Mouse (Mus musculus) forebrain, embryonic 11.5 days (tissue): ENCODE results near the gene Olfr1339. TPM values are rescaled to one million over a fixed set of nuclear protein-coding genes. Genes with fewer than 3 reads are reported as not detected.

ENCODE experiments used
- ATAC-seq: fragments of 200-750 bp; cut with Nextera tagmentation; replicated peaks from 2 replicates; pipeline ENCODE4 v1.8.0; 2017; ENCODE audit warnings: moderate TSS enrichment; ENCODE audit not compliant: low FRiP score
- DNase-seq: peaks from one replicate; pipeline ENCODE4 v3.0.0-alpha.2; 2017; ENCODE audit warnings: low spot score
- H3K27ac ChIP-seq: fragments of 300-500 bp; sonication (generic); 2 replicates; pipeline ENCODE4 v1.5.1; 2014; ENCODE audit warnings: low read depth, low read length
- H3K27me3 ChIP-seq: fragments of 300-500 bp; sonication (generic); 2 replicates; pipeline ENCODE4 v1.6.1; 2014; ENCODE audit warnings: mild to moderate bottlenecking, low read length, mixed read lengths; ENCODE audit not compliant: control insufficient read depth, insufficient read depth
- H3K36me3 ChIP-seq: fragments of 300-500 bp; sonication (generic); 2 replicates; pipeline ENCODE4 v1.6.1; 2014; ENCODE audit warnings: mild to moderate bottlenecking, low read length, moderate library complexity, mixed read lengths; ENCODE audit not compliant: control insufficient read depth, insufficient read depth
- H3K4me1 ChIP-seq: fragments of 300-500 bp; sonication (generic); replicated peaks from 2 replicates; pipeline ENCODE4 v1.6.1; 2014; ENCODE audit warnings: low read length, mixed read lengths; ENCODE audit not compliant: control insufficient read depth, insufficient read depth
- H3K4me2 ChIP-seq: fragments of 300-500 bp; sonication (generic); 2 replicates; pipeline ENCODE4 v1.6.1; 2014; ENCODE audit warnings: low read depth, mild to moderate bottlenecking, low read length, moderate library complexity, mixed read lengths; ENCODE audit not compliant: severe bottlenecking
- H3K4me3 ChIP-seq: fragments of 300-500 bp; sonication (generic); 2 replicates; pipeline ENCODE4 v1.5.1; 2014; ENCODE audit warnings: low read depth, low read length
- H3K9ac ChIP-seq: fragments of 300-500 bp; sonication (generic); 2 replicates; pipeline ENCODE4 v1.6.1; 2014; ENCODE audit warnings: low read length
- H3K9me3 ChIP-seq: fragments of 300-500 bp; sonication (generic); 2 replicates; pipeline ENCODE4 v1.6.1; 2016; ENCODE audit warnings: low read length, mixed read lengths; ENCODE audit not compliant: control insufficient read depth
- WGBS: fragments of 180-500 bp; shearing (Covaris S2); extraction: QIAGEN DNeasy Blood & Tissue Kit; methylation state at CpG from one replicate; pipeline ENCODE4 v1.1.7; 2014; 5-methylcytosine and 5-hydroxymethylcytosine counted together
- polyA plus RNA-seq: library from polyadenylated mRNA; unstranded; fragments of >200 nt; fragmentation: Nextera tagmentation; extraction: Ambion mirVana; gene quantifications from 2 replicates; pipeline ENCODE4 v1.2.1, GENCODE M21; 2014

The Olfr1339 gene
- polyA plus RNA-seq, 1 experiment from 2014 or later = 0.12 TPM

DNA sequence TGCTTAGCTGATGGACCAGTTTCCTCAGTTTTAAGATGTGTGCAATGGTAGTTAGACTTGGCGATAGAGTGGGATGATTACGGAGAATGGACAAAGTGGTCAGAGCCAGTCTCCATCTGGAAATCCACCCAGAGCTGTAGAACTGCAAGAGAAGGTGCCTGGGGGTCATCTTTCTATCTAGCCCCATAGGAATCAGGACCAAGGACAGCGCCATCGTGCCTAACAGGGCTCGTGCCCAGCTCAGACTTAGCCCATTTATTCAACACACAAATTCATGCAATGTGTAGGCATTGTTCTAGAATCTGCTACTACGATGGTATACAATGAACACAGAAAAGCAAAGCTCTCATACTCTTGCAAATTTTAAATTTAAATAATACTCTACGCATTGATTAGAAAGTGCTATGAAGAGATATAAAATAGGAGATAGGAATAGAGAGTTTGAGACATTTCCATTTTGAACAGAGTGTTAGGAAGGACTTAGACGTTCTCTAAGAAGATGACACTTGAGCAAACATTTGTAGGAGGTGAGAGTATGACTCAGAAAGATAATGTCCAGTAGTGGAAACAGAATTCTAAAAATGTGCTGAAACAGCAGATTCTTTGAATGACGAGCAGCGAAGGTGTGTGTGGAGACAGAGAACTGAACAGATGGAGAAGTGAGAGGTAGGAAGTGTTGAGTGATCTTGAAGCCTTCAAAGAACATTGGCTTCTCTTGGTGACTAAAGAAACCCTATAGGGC is 10.1 kb upstream of the Olfr1339 start:
- Histone ChIP-seq H3K4me1 (no peaks in the 10 kb centered on the region), H3K9me3 (no peaks in the 10 kb centered on the region), H3K27ac (no peak overlapping the region), H3K4me3 (no peak overlapping the region), H3K36me3 (no peaks in the 10 kb centered on the region), H3K9ac (no peak overlapping the region), H3K27me3 (no peaks in the 10 kb centered on the region), H3K4me2 (no peak overlapping the region)
- DNase-seq (peak; percentile 61), ATAC-seq (no peak)
- WGBS = 55% methylated on average over 10 of the region's 10 CpGs

- ATAC-seq (no peak), DNase-seq (no peak)
- Histone ChIP-seq H3K27me3 (peaks cover 4% of the 10 kb centered on the region; the same call in 1 of the 2 replicates), H3K27ac (no peak overlapping the region), H3K4me2 (no peak overlapping the region), H3K9ac (no peak overlapping the region), H3K36me3 (no peaks in the 10 kb centered on the region), H3K4me1 (no peaks in the 10 kb centered on the region), H3K4me3 (no peak overlapping the region), H3K9me3 (no peaks in the 10 kb centered on the region)
- 60% methylated on average over 3 of the region's 3 CpGs for WGBS
These were observed 7.6 kb downstream of the Olfr1339 start for GRCm38 (mm10) chr4:118739574-118739973.

- no peak overlapping the region for H3K9ac ChIP-seq
- 4% methylated on average over 11 of the region's 11 CpGs for WGBS
- no peak overlapping the region for H3K4me3 ChIP-seq
- H3K27ac ChIP-seq = no peak overlapping the region
- no peaks in the 10 kb centered on the region for H3K9me3 ChIP-seq
- peaks cover 4% of the 10 kb centered on the region; the same call in 1 of the 2 replicates for H3K27me3 ChIP-seq
- no peak overlapping the region for H3K4me2 ChIP-seq
- DNase-seq (no peak), ATAC-seq (no peak)
- H3K36me3 ChIP-seq = no peaks in the 10 kb centered on the region
- H3K4me1 ChIP-seq = no peaks in the 10 kb centered on the region
These were observed 9.2 kb downstream of the Olfr1339 start for GRCm38 (mm10) chr4:118740988-118741698.

GRCm38 (mm10) chr4:118741881-118742280 is 9.9 kb downstream of the Olfr1339 start:
- peaks cover 4% of the 10 kb centered on the region; the same call in 1 of the 2 replicates for H3K27me3 ChIP-seq
- no peak overlapping the region for H3K9ac ChIP-seq
- ATAC-seq (no peak), DNase-seq (no peak)
- no peak overlapping the region for H3K4me3 ChIP-seq
- H3K4me2 ChIP-seq = 0 out of 2 replicates have a peak overlapping the region, but pooled peaks have one; percentile 24
- no peaks in the 10 kb centered on the region for H3K9me3 ChIP-seq
- 3% methylated on average over 16 of the region's 16 CpGs for WGBS
- H3K27ac ChIP-seq = no peak overlapping the region
- no peaks in the 10 kb centered on the region for H3K36me3 ChIP-seq
- no peaks in the 10 kb centered on the region for H3K4me1 ChIP-seq

DNA sequence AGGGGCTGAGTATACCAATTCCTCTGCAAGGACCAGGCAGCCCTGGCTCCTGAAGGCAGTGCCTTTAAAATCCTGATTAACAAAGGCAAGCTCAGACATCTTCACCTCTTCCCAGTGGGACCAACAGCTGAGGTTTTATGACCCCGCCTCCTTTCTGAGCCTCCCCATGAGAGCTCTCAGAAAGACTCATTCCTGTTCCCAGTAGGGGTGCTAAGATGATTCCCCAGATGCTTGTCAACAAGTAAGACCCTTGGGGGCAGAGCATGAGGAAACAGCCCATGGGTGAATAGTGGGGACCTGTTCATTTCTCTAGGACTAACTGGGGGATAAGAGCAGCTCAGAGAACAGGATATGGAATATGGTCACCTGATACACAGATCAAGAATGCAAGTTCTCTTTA is 26.7 kb downstream of the Olfr1339 start, which contains the start of gene Olfr1338:
Gene Olfr1338, minus strand, starts transcription at position 101 of the 400 bp plus-strand sequence.
- no peak within 1 kb of the TSS for H3K27ac ChIP-seq
- ATAC-seq (no peak), DNase-seq (no peak)
- H3K4me1 ChIP-seq = no peaks in the 10 kb centered on the region
- no peak within 1 kb of the TSS for H3K4me2 ChIP-seq
- no peaks in the 10 kb centered on the region for H3K36me3 ChIP-seq
- no peak within 1 kb of the TSS for H3K4me3 ChIP-seq
- H3K9ac ChIP-seq = no peak within 1 kb of the TSS
- no peaks in the 10 kb centered on the region for H3K27me3 ChIP-seq
- no peaks in the 10 kb centered on the region for H3K9me3 ChIP-seq
- 77% methylated on average over 1 of the region's 1 CpGs for WGBS

DNA sequence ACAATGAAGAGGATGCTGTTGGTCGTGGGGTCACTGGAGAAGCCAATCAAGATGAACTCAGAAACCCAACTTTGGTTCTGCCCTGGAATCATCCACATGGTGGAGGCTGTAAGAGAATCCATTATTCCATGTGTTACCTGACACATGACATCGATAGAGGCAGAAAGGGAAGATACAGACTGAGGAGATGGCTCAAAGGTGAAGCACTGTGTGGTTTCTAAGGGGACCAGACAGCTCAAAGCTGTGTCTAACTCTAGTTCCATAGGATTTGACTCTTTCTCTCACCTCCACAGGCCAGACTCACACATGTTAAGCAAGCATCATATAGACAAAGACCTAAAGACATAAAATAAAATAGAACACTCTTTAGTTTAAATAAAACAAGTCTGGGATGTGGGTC is 50.5 kb downstream of the Olfr1339 start, which contains the start of gene Olfr1337:
Gene Olfr1337, minus strand, starts transcription at position 101 of the 400 bp plus-strand sequence.
- DNase-seq (no peak), ATAC-seq (no peak)
- Histone ChIP-seq H3K4me1 (no peaks in the 10 kb centered on the region), H3K4me2 (no peak within 1 kb of the TSS), H3K9ac (no peak within 1 kb of the TSS), H3K27ac (no peak within 1 kb of the TSS), H3K36me3 (no peaks in the 10 kb centered on the region), H3K4me3 (no peak within 1 kb of the TSS), H3K27me3 (no peaks in the 10 kb centered on the region), H3K9me3 (no peaks in the 10 kb centered on the region)
- WGBS = 81% methylated on average over 2 of the region's 2 CpGs

Other genes with a start within 250 kb of the Olfr1339 start
- 13.6 and 14.5 TPM in 2 replicates for gene Tie1, start 242.1 kb upstream of the Olfr1339 start, polyA plus RNA-seq
- 0.48 and 0.71 TPM in 2 replicates for gene 2610528J11Rik, start 205.2 kb upstream of the Olfr1339 start, polyA plus RNA-seq
- gene Tmem125, start 188.1 kb upstream of the Olfr1339 start, polyA plus RNA-seq = 0.25 and 0.32 TPM in 2 replicates
- 0.80 and 0.83 TPM in 2 replicates for gene Cfap57, start 111.4 kb upstream of the Olfr1339 start, polyA plus RNA-seq
- 181 and 183 TPM in 2 replicates for gene Ebna1bp2, start 111.4 kb upstream of the Olfr1339 start, polyA plus RNA-seq
- not detected in 2 replicates for gene Olfr62, start 73.2 kb upstream of the Olfr1339 start, polyA plus RNA-seq
- gene Olfr1342, start 39.4 kb upstream of the Olfr1339 start, polyA plus RNA-seq = 0.08 and 0.09 TPM in 2 replicates
- gene Olfr1341, start 28.7 kb upstream of the Olfr1339 start, polyA plus RNA-seq = not detected in 2 replicates
- gene Olfr1340, start 12.0 kb upstream of the Olfr1339 start, polyA plus RNA-seq = not detected in 2 replicates
- gene Olfr1338, start 26.6 kb downstream of the Olfr1339 start, polyA plus RNA-seq = not detected in 2 replicates
- not detected in 2 replicates for gene Olfr1337, start 50.4 kb downstream of the Olfr1339 start, polyA plus RNA-seq
- gene Olfr1335, start 77.8 kb downstream of the Olfr1339 start, polyA plus RNA-seq = not detected in 2 replicates
- gene Olfr1333, start 104.1 kb downstream of the Olfr1339 start, polyA plus RNA-seq = not detected in 2 replicates
- gene Olfr1331, start 132.5 kb downstream of the Olfr1339 start, polyA plus RNA-seq = not detected in 2 replicates
- gene Olfr1330, start 156.4 kb downstream of the Olfr1339 start, polyA plus RNA-seq = not detected in 2 replicates
- not detected in 2 replicates for gene Olfr1329, start 185.3 kb downstream of the Olfr1339 start, polyA plus RNA-seq
- gene Olfr1328, start 206.4 kb downstream of the Olfr1339 start, polyA plus RNA-seq = not detected in 2 replicates
- gene Lao1, start 229.4 kb downstream of the Olfr1339 start, polyA plus RNA-seq = not detected in 2 replicates